In genomic region chr10:119001895-119002294, GRCm38 (mm10) we compare ENCODE assay signal across 12 mouse cellular contexts.
"Had no signal": no experiment of that assay in that cellular context is flagged by ENCODE, and none has a peak within 500 bp of the region (broad histone marks: within the 10 kb centered on the region; RNA-seq: fewer than 3 reads in every experiment).

No protein-coding gene starts in this region.

- H3K4me1 ChIP-seq: kidney, embryonic 15.5 days; liver, embryonic 12.5 days had no signal

- H3K4me3 ChIP-seq: kidney, embryonic 15.5 days; left cerebral cortex, adult 2 months; limb, embryonic 15.5 days; liver, embryonic 12.5 days; midbrain, embryonic 10.5 days had no signal

- H3K36me3 ChIP-seq: kidney, embryonic 15.5 days; limb, embryonic 15.5 days; liver, embryonic 12.5 days; midbrain, embryonic 10.5 days had no signal

- DNase-seq: kidney, adult 11 months; kidney, postnatal 14 days; lung, embryonic 14.5 days; lung, postnatal 10 days; lung, postnatal 4 days; midbrain, embryonic 14.5 days; right cerebral cortex, adult 18-20 months had no signal

- H3K27me3 ChIP-seq: kidney, embryonic 15.5 days; limb, embryonic 15.5 days; liver, embryonic 12.5 days had no signal

- H3K27ac ChIP-seq: kidney, embryonic 15.5 days; left cerebral cortex, adult 2 months; limb, embryonic 15.5 days; liver, embryonic 12.5 days; midbrain, embryonic 10.5 days had no signal

- ATAC-seq: liver, embryonic 12.5 days had no signal
